ENCODE assay signal across 8 mouse cellular contexts in genomic region chr14:37135127-37135593, GRCm38 (mm10). TPM values are rescaled to one million over a fixed set of nuclear protein-coding genes. Genes with fewer than 3 reads are reported as not detected.
A peak's percentile ranks its signal among the peaks of the same experiment; 100 is the strongest.
DNase-seq lines count a peak whose midpoint lies in the region; ATAC-seq and TF ChIP-seq lines count a peak whose summit lies in the region.

Ghitm (minus strand) TSS chr14:37135272.

- H3K4me1 ChIP-seq in CH12.LX (ENCODE audit: control insufficient read depth in 1 of 2, insufficient read depth in 2 of 2) = peaks cover 2 to 38% of the 10 kb centered on the region in 2 experiments
- H3K4me1 ChIP-seq in forebrain, embryonic 11.5 days (replicated peaks; ENCODE audit: control insufficient read depth, insufficient read depth, low read length) = no peaks in the 10 kb centered on the region
- H3K4me1 ChIP-seq in heart, embryonic 16.5 days (ENCODE audit: control insufficient read depth, insufficient read depth, low read length) = peaks cover 10% of the 10 kb centered on the region
- H3K4me1 ChIP-seq in liver, embryonic 15.5 days (replicated peaks) = peaks cover 10% of the 10 kb centered on the region
- peaks cover 6% of the 10 kb centered on the region for H3K4me1 ChIP-seq in neural tube, embryonic 12.5 days

- H3K9ac ChIP-seq in CH12.LX (ENCODE audit: insufficient read depth, low read depth) = peak within 1 kb of the TSS; percentile 97
- peak within 1 kb of the TSS; percentile 83 for H3K9ac ChIP-seq in forebrain, embryonic 11.5 days (ENCODE audit: low read length)
- H3K9ac ChIP-seq in heart, embryonic 16.5 days (ENCODE audit: low read length) = peak within 1 kb of the TSS; percentile 93
- peak within 1 kb of the TSS; percentile 82 for H3K9ac ChIP-seq in liver, embryonic 15.5 days
- peak within 1 kb of the TSS; percentile 77 for H3K9ac ChIP-seq in neural tube, embryonic 12.5 days

- H3K9me3 ChIP-seq in CH12.LX (replicated peaks; ENCODE audit: low read length) = no peaks in the 10 kb centered on the region
- H3K9me3 ChIP-seq in forebrain, embryonic 11.5 days (ENCODE audit: control insufficient read depth, low read length) = no peaks in the 10 kb centered on the region
- H3K9me3 ChIP-seq in heart, embryonic 16.5 days (replicated peaks; ENCODE audit: control insufficient read depth, low read length) = no peaks in the 10 kb centered on the region
- no peaks in the 10 kb centered on the region for H3K9me3 ChIP-seq in liver, embryonic 15.5 days (replicated peaks)
- H3K9me3 ChIP-seq in neural tube, embryonic 12.5 days = no peaks in the 10 kb centered on the region

- no peaks in the 10 kb centered on the region for H3K27me3 ChIP-seq in CH12.LX (replicated peaks)
- no peaks in the 10 kb centered on the region for H3K27me3 ChIP-seq in forebrain, embryonic 11.5 days (ENCODE audit: control insufficient read depth, insufficient read depth, low read length)
- no peaks in the 10 kb centered on the region for H3K27me3 ChIP-seq in heart, embryonic 16.5 days (ENCODE audit: control insufficient read depth, insufficient read depth, low read length)
- no peaks in the 10 kb centered on the region for H3K27me3 ChIP-seq in liver, embryonic 15.5 days
- no peaks in the 10 kb centered on the region for H3K27me3 ChIP-seq in neural tube, embryonic 12.5 days (replicated peaks)

- no peak for TF ChIP-seq CTCF in CH12.LX (conservative IDR thresholded peaks at IDR 0.05 in 1 of 2, IDR thresholded peaks at IDR 0.05 in 1 of 2; ENCODE audit: low read depth in 2 of 2, low read length in 2 of 2)

- TF ChIP-seq EP300 in CH12.LX (IDR thresholded peaks at IDR 0.05; ENCODE audit: low read length) = no peak

- TF ChIP-seq POLR2A in CH12.LX (IDR thresholded peaks at IDR 0.05; ENCODE audit: low read depth, low read length) = peak; percentile 95

- in situ Hi-C loops in CH12.LX (cut with MboI; ENCODE audit: low pct_ligation_motif_present, low pct_unique_long_range_greater_than_20kb, low sequenced_read_pairs) = loop anchor here (25.0 kb wide), 1 partner anchor 273 kb away; no protein-coding TSS in a partner anchor

- peak within 1 kb of the TSS; percentile 81 to 92 (median 85) for H3K4me3 ChIP-seq in CH12.LX (replicated peaks in 1 of 3; ENCODE audit: low read depth in 2 of 3, low read length in 2 of 3, poor library complexity in 1 of 3)
- H3K4me3 ChIP-seq in forebrain, embryonic 11.5 days (ENCODE audit: low read depth, low read length) = peak within 1 kb of the TSS; percentile 83
- H3K4me3 ChIP-seq in heart, embryonic 16.5 days (ENCODE audit: low read length) = peak within 1 kb of the TSS; percentile 88
- H3K4me3 ChIP-seq in liver, embryonic 15.5 days (replicated peaks) = peak within 1 kb of the TSS; percentile 85
- H3K4me3 ChIP-seq in neural tube, embryonic 12.5 days = peak within 1 kb of the TSS; percentile 67

- H3K4me2 ChIP-seq in CH12.LX (ENCODE audit: insufficient read depth, low read depth, poor library complexity, severe bottlenecking) = peak within 1 kb of the TSS; percentile 94
- H3K4me2 ChIP-seq in forebrain, embryonic 11.5 days (ENCODE audit: low read depth, low read length, severe bottlenecking) = peak within 1 kb of the TSS; percentile 68
- H3K4me2 ChIP-seq in heart, embryonic 16.5 days (ENCODE audit: low read depth, low read length) = peak within 1 kb of the TSS; percentile 83
- H3K4me2 ChIP-seq in liver, embryonic 15.5 days = peak within 1 kb of the TSS; percentile 75
- H3K4me2 ChIP-seq in neural tube, embryonic 12.5 days (replicated peaks) = peak within 1 kb of the TSS; percentile 65

- H3K27ac ChIP-seq in CH12.LX (ENCODE audit: insufficient read depth, low read depth) = peak within 1 kb of the TSS; percentile 90
- H3K27ac ChIP-seq in forebrain, embryonic 11.5 days (ENCODE audit: low read depth, low read length) = peak within 1 kb of the TSS; percentile 66; the same call in 1 of the 2 replicates
- H3K27ac ChIP-seq in heart, embryonic 16.5 days (ENCODE audit: low read length) = peak within 1 kb of the TSS; percentile 90
- peak within 1 kb of the TSS; percentile 93 for H3K27ac ChIP-seq in liver, embryonic 15.5 days (replicated peaks)
- H3K27ac ChIP-seq in neural tube, embryonic 12.5 days = peak within 1 kb of the TSS; percentile 8; the same call in 1 of the 2 replicates

- peaks cover 19 to 33% of the 10 kb centered on the region in 2 experiments for H3K36me3 ChIP-seq in CH12.LX (replicated peaks in 1 of 2; ENCODE audit: control insufficient read depth in 1 of 2, insufficient read depth in 1 of 2, low read length in 1 of 2)
- H3K36me3 ChIP-seq in forebrain, embryonic 11.5 days (ENCODE audit: control insufficient read depth, insufficient read depth, low read length) = no peaks in the 10 kb centered on the region; the same call in 1 of the 2 replicates
- peaks cover 23% of the 10 kb centered on the region for H3K36me3 ChIP-seq in heart, embryonic 16.5 days (ENCODE audit: control insufficient read depth, insufficient read depth)
- peaks cover 33% of the 10 kb centered on the region for H3K36me3 ChIP-seq in liver, embryonic 15.5 days (replicated peaks)
- H3K36me3 ChIP-seq in neural tube, embryonic 12.5 days = peaks cover 18% of the 10 kb centered on the region

- peak; percentile 100 for ATAC-seq in forebrain, embryonic 11.5 days (replicated peaks; ENCODE audit: low FRiP score)
- peak; percentile 100 for ATAC-seq in heart, embryonic 16.5 days (replicated peaks; ENCODE audit: extremely low read depth, insufficient read depth, low FRiP score)
- peak; percentile 97 for ATAC-seq in liver, embryonic 15.5 days (ENCODE audit: insufficient read depth)
- ATAC-seq in neural tube, embryonic 12.5 days (ENCODE audit: low FRiP score, low read depth) = peak; percentile 99

- dilution Hi-C loops in CH12.LX (cut with MboI; ENCODE audit: extremely low pct_ligation_motif_present, extremely low pct_unique_long_range_greater_than_20kb, low sequenced_read_pairs) = no loop called here

- WGBS in forebrain, embryonic 11.5 days = under 1% methylated on average over 38 of the region's 38 CpGs
- WGBS in heart, embryonic 16.5 days = under 1% methylated on average over 38 of the region's 38 CpGs
- under 1% methylated on average over 38 of the region's 38 CpGs for WGBS in liver, embryonic 15.5 days (ENCODE audit: insufficient replicate concordance)
- WGBS in neural tube, embryonic 12.5 days = under 1% methylated on average over 38 of the region's 38 CpGs

- peak; percentile 98 for DNase-seq in CH12.LX (ENCODE audit: extremely low read depth)
- DNase-seq in c-Kit-positive CD71-positive TER-119-negative erythroid progenitor cells, embryonic 14.5 days (ENCODE audit: low read depth) = peak; percentile 96
- DNase-seq in forebrain, embryonic 11.5 days (ENCODE audit: low spot score) = peak; percentile 95
- peak; percentile 98 for DNase-seq in kidney, postnatal 36 days
- DNase-seq in telencephalon, adult 2 months (ENCODE audit: low read depth, low spot score) = peak; percentile 99

- no peak for TF ChIP-seq RAD21 in CH12.LX (IDR thresholded peaks at IDR 0.05; ENCODE audit: low read depth, low read length)

- peaks cover 32% of the 10 kb centered on the region for H3K79me2 ChIP-seq in CH12.LX (replicated peaks; ENCODE audit: control insufficient read depth, extremely low read depth, insufficient read depth, poor library complexity, severe bottlenecking)

TF ChIP-seq in CH12.LX, 34 proteins besides CTCF, POLR2A, EP300 and RAD21 (continues in another document):
- TF ChIP-seq ZC3H11A (IDR thresholded peaks at IDR 0.05; ENCODE audit: low read depth, low read length) (no peak), NELFE (IDR thresholded peaks at IDR 0.05; ENCODE audit: low read depth, low read length) (peak; percentile 88), KAT2A (IDR thresholded peaks at IDR 0.05; ENCODE audit: insufficient replicate concordance, low read length) (peak; percentile 59; the same call in 1 of the 2 replicates), MAZ (IDR thresholded peaks at IDR 0.05; ENCODE audit: low read depth, low read length) (peak; percentile 65; the same call in 1 of the 2 replicates), CHD2 (IDR thresholded peaks at IDR 0.05; ENCODE audit: low read length) (peak; percentile 84), JUN (IDR thresholded peaks at IDR 0.05; ENCODE audit: insufficient read depth, low read depth, low read length) (no peak), PAX5 (IDR thresholded peaks at IDR 0.05; ENCODE audit: low read length) (no peak), RCOR1 (conservative IDR thresholded peaks at IDR 0.05; ENCODE audit: low read depth, low read length) (no peak), USF1 (IDR thresholded peaks at IDR 0.05; ENCODE audit: low read depth, low read length) (no peak), ZKSCAN1 (IDR thresholded peaks at IDR 0.05; ENCODE audit: borderline replicate concordance, low read depth, low read length) (no peak), USF2 (conservative IDR thresholded peaks at IDR 0.05; ENCODE audit: low read depth, low read length) (no peak), GABPA (IDR thresholded peaks at IDR 0.05; ENCODE audit: insufficient replicate concordance, low read depth, low read length) (no peak; the same call in 1 of the 2 replicates), MAFK (IDR thresholded peaks at IDR 0.05; ENCODE audit: insufficient replicate concordance, low read length) (no peak), CHD1 (IDR thresholded peaks at IDR 0.05; ENCODE audit: low read depth, low read length) (no peak), TCF12 (IDR thresholded peaks at IDR 0.05; ENCODE audit: low read depth, low read length) (peak; percentile 85), POLR2AphosphoS2 (IDR thresholded peaks at IDR 0.05; ENCODE audit: low read depth, low read length) (no peak; the same call in 1 of the 2 replicates), E2F4 (IDR thresholded peaks at IDR 0.05; ENCODE audit: insufficient replicate concordance, low read depth, low read length) (no peak), ETS1 (conservative IDR thresholded peaks at IDR 0.05; ENCODE audit: low read depth, low read length) (no peak), IRF4 (IDR thresholded peaks at IDR 0.05; ENCODE audit: low read depth, low read length) (peak; percentile 90), MXI1 (IDR thresholded peaks at IDR 0.05; ENCODE audit: low read depth, low read length) (peak; percentile 69; the same call in 1 of the 2 replicates), UBTF (IDR thresholded peaks at IDR 0.05; ENCODE audit: low read depth, low read length) (no peak), JUND (conservative IDR thresholded peaks at IDR 0.05; ENCODE audit: low read depth, low read length) (no peak), HCFC1 (IDR thresholded peaks at IDR 0.05; ENCODE audit: low read depth, low read length) (peak; percentile 89)

RNA-seq across cellular contexts. Expression of gene Ghitm, which starts in this region (rescaled TPM):
- total RNA-seq in CH12.LX (2012; rRNA removed) (190 and 302 TPM in 2 replicates), CH12.LX (2014; rRNA removed) (320 and 363 TPM in 2 replicates)
- 311 TPM in 2 replicates for polyA plus RNA-seq in CH12.LX (2012; ENCODE audit: insufficient read length, low read depth)
- 189 and 196 TPM in 2 replicates for polyA plus RNA-seq in forebrain, embryonic 11.5 days (2014; fragmentation: Nextera tagmentation; extraction: Ambion mirVana)
- polyA plus RNA-seq in heart, embryonic 16.5 days (2015; fragmentation: Nextera tagmentation; extraction: Ambion mirVana) = 405 and 423 TPM in 2 replicates
- polyA plus RNA-seq in liver, embryonic 15.5 days (2015; fragmentation: Nextera tagmentation; extraction: Ambion mirVana) = 249 and 254 TPM in 2 replicates
- polyA plus RNA-seq in neural tube, embryonic 12.5 days (2016; fragmentation: Nextera tagmentation; extraction: Ambion mirVana) = 192 and 201 TPM in 2 replicates

Comparison
In these comparisons a context has a peak if more than half of its experiments do, and no peak if none do; other contexts are left out.
1. Peak in every context shown above with its lines: DNase-seq, ATAC-seq, H3K4me3 ChIP-seq and H3K27ac ChIP-seq.
2. H3K27ac ChIP-seq: peak in every context shown above with its lines; median percentile 93 in liver, embryonic 15.5 days; 90 in CH12.LX; 90 in heart, embryonic 16.5 days; 66 in forebrain, embryonic 11.5 days; 8 in neural tube, embryonic 12.5 days.